Mouse (Mus musculus) liver, embryonic 14.5 days (tissue): ENCODE data around the gene Hacd1. TPM values are rescaled to one million over a fixed set of nuclear protein-coding genes. Genes with fewer than 3 reads are reported as not detected.

Experiments used
- ATAC-seq: fragments of 200-750 bp; cut with Nextera tagmentation; 2 replicates; pipeline ENCODE4 v1.8.0; 2017; ENCODE audit warnings: moderate number of reproducible peaks, mild to moderate bottlenecking, moderate library complexity; ENCODE audit not compliant: insufficient read depth
- DNase-seq, 3 experiments: peaks; one replicate each; pipeline ENCODE4 v3.0.0-alpha.2; 2012 to 2013; ENCODE audit warnings: low read depth in 3 of 3, low spot score in 3 of 3
- H3K27ac ChIP-seq: fragments of 300-500 bp; sonication (generic); 2 replicates; pipeline ENCODE4 v1.5.1; 2014; ENCODE audit warnings: moderate library complexity, mild to moderate bottlenecking, control low read depth, inconsistent platforms
- H3K27me3 ChIP-seq: fragments of 300-500 bp; sonication (generic); 2 replicates; pipeline ENCODE4 v1.6.1; 2014; ENCODE audit warnings: mild to moderate bottlenecking, low read length, moderate library complexity; ENCODE audit not compliant: control insufficient read depth, insufficient read depth
- H3K36me3 ChIP-seq: fragments of 300-500 bp; sonication (generic); replicated peaks from 2 replicates; pipeline ENCODE4 v1.6.1; 2014; ENCODE audit warnings: low read depth; ENCODE audit not compliant: control insufficient read depth, insufficient read depth
- H3K4me1 ChIP-seq, 2 experiments: fragments of 200-500 bp in 1 of 2; fragments of 300-500 bp in 1 of 2; sonication (generic) in 1 of 2; replicated peaks; 2 replicates each; pipeline ENCODE4 v1.6.1; 2012 to 2014; ENCODE audit warnings: antibody characterized with exemption in 1 of 2, inconsistent platforms in 1 of 2, low read length in 1 of 2; ENCODE audit not compliant: control insufficient read depth in 2 of 2, insufficient read depth in 2 of 2
- H3K4me2 ChIP-seq: fragments of 300-500 bp; sonication (generic); 2 replicates; pipeline ENCODE4 v1.6.1; 2014; ENCODE audit warnings: low read depth, mild to moderate bottlenecking, control low read depth, moderate library complexity
- H3K4me3 ChIP-seq, 2 experiments: fragments of 200-500 bp in 1 of 2; fragments of 300-500 bp in 1 of 2; sonication (generic) in 1 of 2; 2 replicates each; pipeline ENCODE4 v1.5.1; 2012 to 2014; ENCODE audit warnings: low read depth in 2 of 2, low read length in 2 of 2, mild to moderate bottlenecking in 2 of 2, control low read depth in 1 of 2, inconsistent platforms in 1 of 2, moderate library complexity in 1 of 2; ENCODE audit not compliant: insufficient read depth in 1 of 2
- H3K9ac ChIP-seq: fragments of 300-500 bp; sonication (generic); replicated peaks from 2 replicates; pipeline ENCODE4 v1.6.1; 2014; ENCODE audit warnings: mild to moderate bottlenecking, control low read depth, moderate library complexity
- H3K9me3 ChIP-seq: fragments of 300-500 bp; sonication (generic); 2 replicates; pipeline ENCODE4 v1.6.1; 2016; ENCODE audit warnings: low read length, mixed read lengths; ENCODE audit not compliant: control insufficient read depth
- CTCF ChIP-seq: IDR thresholded peaks from 2 replicates; pipeline ENCODE4 v1.5.1; 2016; ENCODE audit warnings: antibody characterized with exemption, low read depth, control low read depth
- EP300 ChIP-seq: IDR thresholded peaks from 2 replicates; pipeline ENCODE4 v1.6.1; 2016; ENCODE audit warnings: antibody characterized with exemption, low read depth
- WGBS: fragments of 180-500 bp; shearing (Covaris S2); extraction: QIAGEN DNeasy Blood & Tissue Kit; methylation state at CpG from one replicate; pipeline ENCODE4 v1.1.7; 2014; ENCODE audit not compliant: insufficient replicate concordance; 5-methylcytosine and 5-hydroxymethylcytosine counted together
- polyA plus RNA-seq, 2 experiments: library from polyadenylated mRNA; depleted of rRNA in 1 of 2; stranded (reverse) in 1 of 2; unstranded in 1 of 2; fragments of >200 nt; fragmentation: Nextera tagmentation in 1 of 2; extraction: Ambion mirVana in 1 of 2; gene quantifications; 2 replicates each; pipeline versions ENCODE4 v1.2.1 to v1.2.3; 2012 to 2014

Gene Hacd1
- polyA plus RNA-seq, 2 experiments, result 30.3 to 58.0 TPM

DNA sequence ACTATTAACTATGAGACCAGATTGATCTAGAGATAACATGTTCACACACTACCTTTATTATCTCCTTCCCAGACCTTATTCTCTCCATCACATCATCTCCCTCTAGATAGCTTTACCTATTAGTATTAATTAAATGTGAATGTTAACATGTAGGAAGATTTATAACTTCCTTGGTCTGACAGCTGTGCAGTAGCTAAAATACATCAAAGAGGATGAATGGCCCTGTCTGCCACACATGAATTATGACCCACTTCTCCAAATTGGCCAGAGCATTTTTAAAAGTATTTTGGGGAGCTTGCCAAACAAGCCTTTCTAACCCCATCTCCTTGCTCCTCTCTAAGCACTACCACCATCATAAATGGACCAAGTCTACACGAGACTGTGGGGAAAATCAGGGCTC lies 220.9 kb downstream of the Hacd1 start:
- WGBS, result 25% methylated on average over 1 of the region's 1 CpGs
- no peak overlapping the region for H3K4me2 ChIP-seq
- DNase-seq, result no peak

DNA sequence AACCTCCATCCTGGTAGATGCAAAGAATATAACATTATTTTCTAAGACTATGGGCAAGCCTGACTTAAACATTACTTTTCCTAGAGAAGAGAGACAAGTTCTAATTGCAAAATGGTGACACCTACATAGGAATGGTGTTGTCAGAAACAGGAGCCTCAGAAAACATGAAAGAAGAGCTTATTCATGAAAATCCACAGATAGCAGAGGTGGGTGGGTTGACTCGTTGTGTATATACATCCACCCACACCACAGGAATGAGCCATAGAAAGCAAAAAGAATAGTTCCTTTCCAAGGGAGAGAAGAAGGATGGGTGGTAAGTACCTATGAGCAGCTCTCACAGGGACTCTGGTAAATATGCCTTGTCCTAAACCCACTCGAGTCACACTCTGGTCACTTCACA lies 239.3 kb downstream of the Hacd1 start:
- Histone ChIP-seq H3K4me1 (no peaks in the 10 kb centered on the region), H3K36me3 (no peaks in the 10 kb centered on the region), H3K4me3 (no peak overlapping the region), H3K27ac (no peak overlapping the region), H3K27me3 (no peaks in the 10 kb centered on the region), H3K9me3 (no peaks in the 10 kb centered on the region), H3K4me2 (no peak overlapping the region), H3K9ac (no peak overlapping the region)
- ATAC-seq (no peak), DNase-seq (no peak)
- WGBS, result 45% methylated on average over 2 of the region's 2 CpGs
- TF ChIP-seq EP300 (no peak), CTCF (no peak)

More for the DNA sequence above, 220.9 kb downstream of the Hacd1 start:
- no peaks in the 10 kb centered on the region for H3K36me3 ChIP-seq
- no peaks in the 10 kb centered on the region for H3K4me1 ChIP-seq
- H3K27ac ChIP-seq, result no peak overlapping the region
- TF ChIP-seq EP300 (no peak), CTCF (no peak)
- no peaks in the 10 kb centered on the region for H3K27me3 ChIP-seq
- no peaks in the 10 kb centered on the region for H3K9me3 ChIP-seq
- H3K9ac ChIP-seq, result no peak overlapping the region
- no peak for ATAC-seq
- H3K4me3 ChIP-seq, result no peak overlapping the region

DNA sequence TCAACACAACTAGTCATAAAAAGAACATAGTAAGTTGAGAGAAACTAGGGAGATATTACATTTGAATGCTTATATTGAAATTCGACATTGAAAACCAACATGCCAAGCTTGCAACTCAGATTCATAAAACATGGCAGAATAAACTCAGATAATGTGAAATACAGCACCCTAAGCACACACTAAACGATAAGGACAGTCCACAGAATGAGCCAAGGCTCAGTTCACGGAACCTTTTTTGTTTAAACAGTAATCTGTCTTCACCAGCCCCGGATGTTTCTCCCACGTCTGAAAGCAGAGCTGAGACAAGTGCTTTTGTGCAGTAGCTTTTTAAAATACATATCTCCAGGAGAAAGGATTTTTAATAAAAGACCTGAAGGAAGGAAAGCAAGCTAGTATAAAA lies 247.3 kb downstream of the Hacd1 start:
- Histone ChIP-seq H3K9me3 (no peaks in the 10 kb centered on the region), H3K4me2 (no peak overlapping the region), H3K27ac (no peak overlapping the region), H3K27me3 (no peaks in the 10 kb centered on the region), H3K9ac (no peak overlapping the region), H3K4me3 (no peak overlapping the region), H3K36me3 (no peaks in the 10 kb centered on the region), H3K4me1 (no peaks in the 10 kb centered on the region)
- ATAC-seq (no peak), DNase-seq (no peak)
- TF ChIP-seq EP300 (no peak), CTCF (no peak)
- WGBS, result 34% methylated on average over 5 of the region's 5 CpGs

DNA sequence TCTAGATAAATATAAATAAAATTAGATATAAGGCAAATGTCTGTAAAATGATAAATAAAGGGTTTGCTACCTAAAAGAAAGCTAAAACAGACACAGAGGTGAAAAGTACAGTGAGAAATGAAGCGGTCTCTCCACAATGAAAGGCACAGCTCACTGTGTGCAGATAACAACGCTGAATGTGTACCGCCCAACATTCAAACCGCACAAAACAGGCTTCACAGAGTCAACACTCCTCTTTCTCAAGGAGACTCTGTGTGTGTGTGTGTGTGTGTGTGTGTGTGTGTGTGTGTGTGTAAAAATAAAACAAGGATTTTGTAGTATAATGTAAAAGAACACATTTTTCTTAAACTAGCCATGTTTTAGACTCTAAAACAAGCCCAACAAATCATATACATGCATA lies 247.9 kb downstream of the Hacd1 start:
- no peak overlapping the region for H3K4me2 ChIP-seq
- 38% methylated on average over 4 of the region's 4 CpGs for WGBS
- ATAC-seq (no peak), DNase-seq (no peak)
- H3K4me3 ChIP-seq, result no peak overlapping the region
- H3K9me3 ChIP-seq, result no peaks in the 10 kb centered on the region
- H3K27ac ChIP-seq, result no peak overlapping the region
- H3K9ac ChIP-seq, result no peak overlapping the region
- no peaks in the 10 kb centered on the region for H3K36me3 ChIP-seq
- H3K27me3 ChIP-seq, result no peaks in the 10 kb centered on the region
- no peaks in the 10 kb centered on the region for H3K4me1 ChIP-seq
- TF ChIP-seq EP300, result no peak
- TF ChIP-seq CTCF, result no peak

- Histone ChIP-seq H3K27me3 (no peaks in the 10 kb centered on the region), H3K4me2 (no peak overlapping the region), H3K9ac (no peak overlapping the region), H3K27ac (no peak overlapping the region), H3K9me3 (no peaks in the 10 kb centered on the region), H3K36me3 (no peaks in the 10 kb centered on the region), H3K4me1 (no peaks in the 10 kb centered on the region), H3K4me3 (no peak overlapping the region)
- TF ChIP-seq CTCF (peak; percentile 23; the same call in 1 of the 2 replicates), EP300 (no peak)
- ATAC-seq (no peak), DNase-seq (no peak)
- 71% methylated on average over 3 of the region's 3 CpGs for WGBS
These were observed 249.8 kb downstream of the Hacd1 start for GRCm38 (mm10) chr2:13806120-13806519.
